Mouse (Mus musculus): ENCODE data around the gene Med22.
A peak's percentile ranks its signal among the peaks of the same experiment; 100 is the strongest.

The Med22 gene

GRCm38 (mm10) chr2:26910124-26910993, at the start of gene Med22, which contains the start of gene Rpl7a:
Med22 (minus strand) TSS chr2:26910677.
Rpl7a (plus strand) TSS chr2:26910764.
- DNase-seq (ENCODE audit: low read depth, low spot score), result peak; percentile 99

GRCm38 (mm10) chr2:26957488-26957859, 47.0 kb upstream of the Med22 start:
- no peak for DNase-seq (ENCODE audit: low read depth, low spot score)

DNA sequence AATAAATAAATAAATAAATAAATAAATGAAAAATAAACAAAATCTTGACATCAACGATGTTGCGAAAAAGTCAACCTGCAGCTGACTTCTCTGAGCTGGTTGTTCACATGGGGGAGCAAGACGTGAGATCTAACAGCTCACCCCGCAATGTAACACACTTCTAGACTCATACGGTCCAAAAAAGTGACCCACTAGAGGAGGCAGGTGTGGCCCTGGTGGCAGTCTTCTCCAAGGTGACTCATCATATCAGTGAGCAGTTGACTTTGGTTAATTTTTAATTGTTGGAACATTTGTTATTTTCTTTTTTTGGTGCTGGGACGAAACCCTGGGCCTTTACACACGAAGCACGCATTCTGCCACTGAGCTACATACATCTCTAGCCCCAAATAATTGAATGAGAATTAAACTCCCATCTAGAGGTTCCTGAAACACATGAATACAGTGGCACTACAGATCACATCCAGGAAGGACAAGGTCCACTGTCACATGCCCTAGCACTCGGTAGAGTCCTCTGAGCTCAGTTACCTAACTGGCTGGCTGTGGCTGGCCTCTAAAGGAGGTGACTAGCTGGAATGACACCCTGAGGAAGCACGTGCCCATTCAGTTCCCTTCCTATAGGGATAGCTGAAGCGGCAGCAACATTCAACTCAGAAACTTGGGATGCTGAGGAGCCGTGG, 46.5 kb upstream of the Med22 start:
- DNase-seq (ENCODE audit: low read depth, low spot score), result no peak

GRCm38 (mm10) chr2:26954735-26955395, 44.4 kb upstream of the Med22 start:
- no peak for DNase-seq (ENCODE audit: low read depth, low spot score)

DNA sequence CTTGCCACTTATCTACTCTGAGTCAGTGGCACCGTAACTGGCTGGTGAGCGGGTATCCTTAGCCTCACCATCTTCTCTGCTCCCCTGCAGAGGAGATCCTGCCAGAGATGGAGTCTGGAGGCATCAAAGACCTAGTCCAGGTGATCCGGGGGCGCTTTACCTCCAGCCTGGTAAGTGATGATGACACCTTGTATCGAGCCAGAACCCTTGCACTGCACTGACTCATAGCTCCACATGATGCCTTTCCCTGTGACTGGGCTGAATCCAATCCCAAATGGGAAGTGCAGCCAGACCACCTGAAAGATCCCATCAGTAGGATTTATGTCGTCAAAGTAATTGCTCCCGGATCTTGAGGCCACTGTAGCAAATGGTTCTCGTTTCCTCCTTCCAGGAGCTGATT, 42.4 kb upstream of the Med22 start:
- no peak for DNase-seq (ENCODE audit: low read depth, low spot score)

GRCm38 (mm10) chr2:26952193-26952592, 41.7 kb upstream of the Med22 start:
- DNase-seq (ENCODE audit: low read depth, low spot score), result no peak

DNA sequence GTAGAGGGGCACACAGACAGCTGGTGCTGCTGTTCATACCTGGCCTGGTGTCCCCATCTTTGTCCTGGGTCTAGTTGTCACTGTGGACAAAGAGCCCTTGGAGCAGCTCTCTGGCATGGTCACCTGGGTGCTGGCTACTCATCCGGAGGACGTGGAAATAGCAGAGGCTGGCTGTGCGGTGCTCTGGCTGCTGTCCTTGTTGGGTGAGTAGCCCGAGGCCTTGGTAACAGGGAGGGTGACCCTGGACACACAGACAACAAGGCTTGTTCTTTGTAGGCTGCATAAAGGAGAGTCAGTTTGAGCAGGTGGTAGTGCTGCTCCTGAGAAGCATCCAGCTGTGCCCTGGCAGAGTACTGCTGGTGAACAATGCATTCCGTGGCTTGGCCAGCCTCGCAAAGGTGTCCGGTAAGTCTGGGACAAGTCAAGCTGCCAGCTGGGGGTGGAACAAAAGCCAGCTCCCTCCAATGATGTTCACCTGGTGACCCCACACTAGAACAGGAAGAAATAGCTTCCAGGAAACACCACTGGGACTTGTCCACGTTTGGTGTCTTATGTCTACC, 40.9 kb upstream of the Med22 start:
- no peak for DNase-seq (ENCODE audit: low read depth, low spot score)

GRCm38 (mm10) chr2:26950411-26950810, 39.9 kb upstream of the Med22 start:
- no peak for DNase-seq (ENCODE audit: low read depth, low spot score)

DNA sequence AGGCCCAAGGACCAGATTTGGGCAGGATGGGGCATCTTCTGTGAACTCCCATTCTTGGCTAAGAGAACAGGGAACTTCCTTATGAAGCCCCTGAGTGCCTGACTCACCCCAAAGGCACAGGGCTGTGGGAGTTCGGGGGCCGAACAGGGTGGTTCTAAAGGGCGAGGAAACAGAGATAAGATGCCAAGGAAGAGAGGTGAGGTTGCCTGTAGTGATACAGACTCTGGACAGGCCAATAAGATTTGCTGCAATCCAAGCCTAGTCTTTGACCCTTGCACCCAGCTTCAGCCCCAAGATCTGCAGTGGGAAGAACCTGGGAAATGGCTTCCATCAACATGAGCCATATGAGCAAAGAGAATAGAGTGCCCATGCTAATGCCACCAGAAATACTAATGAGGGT, 32.8 kb upstream of the Med22 start:
- DNase-seq (ENCODE audit: low read depth, low spot score), result no peak

DNA sequence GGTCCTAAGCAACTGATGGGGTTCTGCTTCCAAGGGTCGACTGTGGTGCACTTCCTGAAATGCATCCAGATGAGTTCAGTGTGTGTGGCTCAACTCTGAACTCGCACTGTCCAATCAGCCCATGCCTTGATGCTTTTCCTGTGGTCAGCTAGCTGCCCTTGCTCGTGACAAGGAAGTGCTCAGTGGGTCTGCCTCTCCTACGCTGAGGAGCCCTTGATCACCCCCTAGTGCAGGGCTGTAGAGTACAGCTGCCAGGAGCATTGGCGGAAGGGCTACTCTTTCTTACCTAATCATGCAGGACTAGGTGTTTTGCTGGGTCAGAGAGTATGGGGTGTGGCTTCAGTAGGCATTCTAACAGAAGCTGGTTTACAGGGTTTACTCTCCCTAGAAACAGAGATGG, 31.1 kb upstream of the Med22 start:
- DNase-seq (ENCODE audit: low read depth, low spot score), result no peak

GRCm38 (mm10) chr2:26936425-26936824, 25.9 kb upstream of the Med22 start:
- no peak for DNase-seq (ENCODE audit: low read depth, low spot score)

GRCm38 (mm10) chr2:26935286-26935685, 24.8 kb upstream of the Med22 start:
- no peak for DNase-seq (ENCODE audit: low read depth, low spot score)

DNA sequence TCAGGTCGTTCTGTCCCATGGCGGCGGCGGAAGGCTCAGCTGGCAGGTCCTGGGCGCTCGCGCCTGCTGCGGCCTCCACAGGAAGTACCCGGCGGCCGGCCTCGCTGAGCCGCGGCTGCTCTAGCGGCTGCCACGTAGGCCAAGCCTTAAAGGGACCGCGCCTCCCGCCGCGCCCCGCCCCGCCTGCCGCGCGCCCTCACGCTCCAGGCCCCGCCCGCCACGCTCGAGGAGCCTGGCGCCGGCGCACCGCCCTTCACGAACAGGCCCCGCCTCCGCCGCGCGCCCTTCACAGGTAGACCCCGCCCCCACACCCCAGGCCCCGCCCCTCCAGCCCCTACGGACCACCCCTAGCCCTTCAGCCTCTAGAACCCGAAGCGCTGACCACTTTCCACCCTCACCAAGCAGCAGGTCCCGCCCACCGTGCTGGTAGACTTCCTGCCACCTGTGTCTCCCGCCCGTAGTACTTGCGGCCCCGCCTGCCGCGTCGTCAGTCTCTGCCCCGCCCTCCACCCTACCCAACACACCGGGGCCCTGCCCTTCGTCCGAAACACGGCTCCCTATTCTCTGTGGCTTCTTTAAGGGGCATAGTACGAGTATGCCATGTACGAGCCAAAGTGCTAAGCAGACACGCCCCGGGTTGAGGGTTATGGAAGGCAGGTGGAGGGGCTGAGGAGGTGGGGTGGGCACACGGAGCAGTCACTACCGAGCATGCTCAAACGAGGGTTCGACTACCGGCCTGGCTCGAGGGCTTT, 23.0 kb upstream of the Med22 start, which contains the start of the genes Surf4 and Stkld1:
Gene Surf4 (minus strand): TSS at position 625 of the 752 bp plus-strand sequence.
Gene Stkld1 (plus strand): TSS at position 744 of the 752 bp plus-strand sequence.
- DNase-seq (ENCODE audit: low read depth, low spot score), result peak; percentile 90

- DNase-seq (ENCODE audit: low read depth, low spot score), result no peak
Observed at GRCm38 (mm10) chr2:26932473-26933303, 22.2 kb upstream of the Med22 start.

- peak; percentile 71 for DNase-seq (ENCODE audit: low read depth, low spot score)
Observed at GRCm38 (mm10) chr2:26930390-26930789, 19.9 kb upstream of the Med22 start.

GRCm38 (mm10) chr2:26927745-26928476, 17.4 kb upstream of the Med22 start:
- DNase-seq (ENCODE audit: low read depth, low spot score), result no peak

GRCm38 (mm10) chr2:26921784-26922183, 11.3 kb upstream of the Med22 start:
- DNase-seq (ENCODE audit: low read depth, low spot score), result no peak

GRCm38 (mm10) chr2:26920190-26920855, 9.8 kb upstream of the Med22 start:
- DNase-seq (ENCODE audit: low read depth, low spot score), result no peak

GRCm38 (mm10) chr2:26919684-26920083, 9.2 kb upstream of the Med22 start:
- no peak for DNase-seq (ENCODE audit: low read depth, low spot score)
